Mouse (Mus musculus): ENCODE data around the gene Arel1. TPM values are rescaled to one million over a fixed set of nuclear protein-coding genes. Genes with fewer than 3 reads are reported as not detected.

Gene Arel1
- total RNA-seq, 2 experiments from 2014 or later = 15.7 to 17.4 TPM

GRCm38 (mm10) chr12:84912652-84913104, 58.0 kb downstream of the Arel1 start:
- peak; percentile 9 for DNase-seq
- intact Hi-C loops (cut with DNase I; ENCODE audit: low total_unique reads) = no loop called here

GRCm38 (mm10) chr12:84911640-84912039, 59.1 kb downstream of the Arel1 start:
- DNase-seq = no peak
- intact Hi-C loops (cut with DNase I; ENCODE audit: low total_unique reads) = no loop called here

- intact Hi-C loops (cut with DNase I; ENCODE audit: low total_unique reads) = no loop called here
Observed at GRCm38 (mm10) chr12:84910066-84910465, 60.6 kb downstream of the Arel1 start.

GRCm38 (mm10) chr12:84907627-84908480, 62.8 kb downstream of the Arel1 start:
- intact Hi-C loops (cut with DNase I; ENCODE audit: low total_unique reads) = no loop called here
- peak; percentile 56 for DNase-seq

More at GRCm38 (mm10) chr12:84910066-84910465, 60.6 kb downstream of the Arel1 start:
- no peak for DNase-seq

GRCm38 (mm10) chr12:84907024-84907626, 63.6 kb downstream of the Arel1 start:
- DNase-seq = peak; percentile 36
- intact Hi-C loops (cut with DNase I; ENCODE audit: low total_unique reads) = no loop called here

- no peak for DNase-seq
- intact Hi-C loops (cut with DNase I; ENCODE audit: low total_unique reads) = no loop called here
Observed at GRCm38 (mm10) chr12:84904399-84904798, 66.3 kb downstream of the Arel1 start.

- intact Hi-C loops (cut with DNase I; ENCODE audit: low total_unique reads) = no loop called here
- DNase-seq = no peak
Observed at GRCm38 (mm10) chr12:84900317-84900716, 70.4 kb downstream of the Arel1 start.

- intact Hi-C loops (cut with DNase I; ENCODE audit: low total_unique reads) = no loop called here
- no peak for DNase-seq
Observed at GRCm38 (mm10) chr12:84897322-84897721, 73.4 kb downstream of the Arel1 start.

- intact Hi-C loops (cut with DNase I; ENCODE audit: low total_unique reads) = no loop called here
- DNase-seq = no peak
Observed at GRCm38 (mm10) chr12:84896235-84896634, 74.5 kb downstream of the Arel1 start.

GRCm38 (mm10) chr12:84893648-84894628, 76.8 kb downstream of the Arel1 start:
- peak; percentile 46 for DNase-seq
- intact Hi-C loops (cut with DNase I; ENCODE audit: low total_unique reads) = no loop called here

GRCm38 (mm10) chr12:84890289-84890688, 80.4 kb downstream of the Arel1 start:
- intact Hi-C loops (cut with DNase I; ENCODE audit: low total_unique reads) = no loop called here
- no peak for DNase-seq

- DNase-seq = peak; percentile 64
- intact Hi-C loops (cut with DNase I; ENCODE audit: low total_unique reads) = no loop called here
Observed at GRCm38 (mm10) chr12:84885107-84885876, 85.4 kb downstream of the Arel1 start.

- DNase-seq = no peak
- intact Hi-C loops (cut with DNase I; ENCODE audit: low total_unique reads) = no loop called here
Observed at GRCm38 (mm10) chr12:84884423-84885076, 86.2 kb downstream of the Arel1 start.

GRCm38 (mm10) chr12:84882796-84883195, 87.9 kb downstream of the Arel1 start:
- intact Hi-C loops (cut with DNase I; ENCODE audit: low total_unique reads) = no loop called here
- DNase-seq = no peak

GRCm38 (mm10) chr12:84880091-84880490, 90.6 kb downstream of the Arel1 start:
- intact Hi-C loops (cut with DNase I; ENCODE audit: low total_unique reads) = no loop called here
- DNase-seq = peak; percentile 56

- intact Hi-C loops (cut with DNase I; ENCODE audit: low total_unique reads) = loop anchor here (5.0 kb wide), 2 partner anchors 64 to 94 kb away; no protein-coding TSS in a partner anchor
- peak; percentile 85 for DNase-seq
Observed at GRCm38 (mm10) chr12:84876481-84877121, 94.1 kb downstream of the Arel1 start, which contains the start of gene Ltbp2. TSS of gene Ltbp2 (minus strand) at chr12:84876532.

GRCm38 (mm10) chr12:84875761-84876480, 94.8 kb downstream of the Arel1 start:
- DNase-seq = no peak
- intact Hi-C loops (cut with DNase I; ENCODE audit: low total_unique reads) = loop anchor here (5.0 kb wide), 2 partner anchors 64 to 94 kb away; no protein-coding TSS in a partner anchor

All from gastrocnemius, postnatal 14 days (tissue).